Mouse (Mus musculus) spleen, adult 2 months (tissue): ENCODE results near the gene Taf1. TPM values are rescaled to one million over a fixed set of nuclear protein-coding genes. Genes with fewer than 3 reads are reported as not detected.
A peak's percentile ranks its signal among the peaks of the same experiment; 100 is the strongest.

Experiments used
- DNase-seq, 2 experiments: peaks; one replicate each; pipeline versions ENCODE4 v3.0.0 to v3.0.0-alpha.2; 2012 to 2021; ENCODE audit warnings: low spot score in 2 of 2, low read depth in 1 of 2
- H3K27ac ChIP-seq: fragments of 200-500 bp; 2 replicates; pipeline ENCODE4 v1.5.1; 2012; ENCODE audit warnings: low read length, inconsistent platforms; ENCODE audit not compliant: insufficient read depth
- H3K27me3 ChIP-seq: fragments of 200-500 bp; 2 replicates; pipeline ENCODE4 v1.6.1; 2012; ENCODE audit warnings: mild to moderate bottlenecking, moderate library complexity, low read length, inconsistent platforms; ENCODE audit not compliant: control insufficient read depth, insufficient read depth
- H3K36me3 ChIP-seq: fragments of 200-500 bp; 2 replicates; pipeline ENCODE4 v1.6.1; 2012; ENCODE audit warnings: mild to moderate bottlenecking, low read length, inconsistent platforms; ENCODE audit not compliant: control insufficient read depth, insufficient read depth
- H3K4me1 ChIP-seq: fragments of 200-500 bp; 2 replicates; pipeline ENCODE4 v1.6.1; 2011; ENCODE audit warnings: inconsistent platforms; ENCODE audit not compliant: control insufficient read depth, insufficient read depth, insufficient read length
- H3K4me3 ChIP-seq: fragments of 200-500 bp; 2 replicates; pipeline ENCODE4 v1.5.1; 2011; ENCODE audit warnings: mild to moderate bottlenecking, inconsistent platforms; ENCODE audit not compliant: insufficient read depth, insufficient read length; ENCODE audit errors: extremely low read depth
- CTCF ChIP-seq: fragments of 200-500 bp; IDR thresholded peaks from 2 replicates; pipeline ENCODE4 v1.5.1; 2011; ENCODE audit warnings: mild to moderate bottlenecking, inconsistent platforms; ENCODE audit not compliant: insufficient read depth, insufficient read length, insufficient replicate concordance; ENCODE audit errors: extremely low read depth
- POLR2A ChIP-seq: fragments of 200-500 bp; IDR thresholded peaks from 2 replicates; pipeline ENCODE4 v1.6.1; 2011; ENCODE audit warnings: low read depth, low read length, inconsistent platforms
- WGBS: fragments of 180-500 bp; shearing (Covaris S2); methylation state at CpG from one replicate; pipeline ENCODE4 v1.1.7; 2018; 5-methylcytosine and 5-hydroxymethylcytosine counted together
- polyA plus RNA-seq: library from polyadenylated mRNA; depleted of rRNA; stranded (reverse); fragments of >200 nt; gene quantifications from 2 replicates; pipeline ENCODE4 v1.2.3, GENCODE M21; 2012

Taf1 gene
- polyA plus RNA-seq, 1 experiment = 3.0 TPM

DNA sequence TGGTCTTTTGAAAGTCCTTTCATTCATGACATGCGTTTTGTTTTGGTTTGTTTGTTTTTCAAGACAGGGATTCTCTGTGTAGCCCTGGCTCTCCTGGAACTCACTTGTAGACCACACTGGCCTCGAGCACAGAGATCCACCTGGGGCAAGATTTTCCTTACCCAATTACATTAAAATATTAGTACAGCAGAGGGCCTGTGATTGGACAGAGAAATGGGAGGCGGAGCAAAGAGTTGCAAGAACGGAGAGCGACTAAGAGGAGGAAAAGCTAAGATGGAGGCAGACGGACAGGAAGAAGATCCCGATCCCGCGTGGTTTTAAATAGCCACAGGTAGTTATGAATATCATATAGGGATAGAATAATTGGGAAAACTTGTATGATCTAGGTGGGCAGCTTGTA, 5.2 kb upstream of the Taf1 start:
- no peaks in the 10 kb centered on the region for H3K4me1 ChIP-seq
- DNase-seq = peak; percentile 5 to 11
- TF ChIP-seq CTCF (no peak), POLR2A (no peak)
- 62% methylated on average over 9 of the region's 9 CpGs for WGBS
- H3K4me3 ChIP-seq = peak overlapping the region; percentile 40
- no peak overlapping the region for H3K27ac ChIP-seq
- H3K36me3 ChIP-seq = no peaks in the 10 kb centered on the region
- no peaks in the 10 kb centered on the region for H3K27me3 ChIP-seq

DNA sequence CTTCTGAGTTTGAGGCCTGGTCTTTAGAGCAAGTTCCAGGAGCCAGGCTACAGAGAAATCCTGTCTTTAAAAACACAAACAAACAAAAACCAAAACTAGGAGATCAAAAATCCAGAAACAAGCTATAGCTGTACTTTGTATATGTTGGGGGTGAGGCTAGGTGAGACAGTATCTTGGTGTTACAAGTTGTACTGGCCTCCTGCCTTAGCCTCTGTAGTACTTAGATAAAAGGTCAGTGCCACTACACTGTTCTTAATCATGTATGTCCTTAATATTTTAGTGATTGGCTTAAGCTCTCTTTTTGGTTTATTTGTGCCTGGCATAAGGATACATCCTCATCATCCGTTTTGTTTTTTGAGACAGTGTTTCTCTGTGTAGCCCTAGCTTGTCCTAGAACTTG, 52.9 kb downstream of the Taf1 start:
- H3K4me3 ChIP-seq = no peak overlapping the region
- DNase-seq = no peak
- WGBS = 87% methylated on average over 1 of the region's 1 CpGs
- no peaks in the 10 kb centered on the region for H3K36me3 ChIP-seq
- TF ChIP-seq POLR2A (no peak), CTCF (no peak)
- no peaks in the 10 kb centered on the region for H3K27me3 ChIP-seq
- no peak overlapping the region for H3K27ac ChIP-seq
- H3K4me1 ChIP-seq = no peaks in the 10 kb centered on the region

DNA sequence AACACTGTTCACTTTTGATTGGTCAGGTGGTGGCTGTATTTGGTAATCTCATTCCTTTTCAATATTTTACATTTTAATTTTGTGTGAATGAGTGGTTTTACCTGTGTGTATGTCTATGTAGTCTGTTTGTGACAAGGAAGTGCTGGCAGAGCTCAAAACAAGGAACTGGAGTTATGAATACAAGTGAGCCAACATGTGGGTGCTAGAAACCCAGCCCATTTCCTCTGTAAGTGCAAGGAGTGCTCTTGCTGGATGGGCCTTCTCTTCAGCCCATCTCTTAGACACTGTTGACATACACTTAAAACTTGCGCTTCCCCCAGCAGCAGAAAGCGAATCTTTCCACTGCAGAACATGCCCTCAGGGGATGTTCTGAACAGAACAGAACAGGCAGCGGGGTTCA, 83.6 kb downstream of the Taf1 start:
- Histone ChIP-seq H3K4me3 (no peak overlapping the region), H3K36me3 (no peaks in the 10 kb centered on the region), H3K27me3 (no peaks in the 10 kb centered on the region), H3K4me1 (no peaks in the 10 kb centered on the region), H3K27ac (no peak overlapping the region)
- DNase-seq = no peak
- no peak for TF ChIP-seq POLR2A
- no peak for TF ChIP-seq CTCF
- WGBS = 85% methylated on average over 3 of the region's 3 CpGs

DNA sequence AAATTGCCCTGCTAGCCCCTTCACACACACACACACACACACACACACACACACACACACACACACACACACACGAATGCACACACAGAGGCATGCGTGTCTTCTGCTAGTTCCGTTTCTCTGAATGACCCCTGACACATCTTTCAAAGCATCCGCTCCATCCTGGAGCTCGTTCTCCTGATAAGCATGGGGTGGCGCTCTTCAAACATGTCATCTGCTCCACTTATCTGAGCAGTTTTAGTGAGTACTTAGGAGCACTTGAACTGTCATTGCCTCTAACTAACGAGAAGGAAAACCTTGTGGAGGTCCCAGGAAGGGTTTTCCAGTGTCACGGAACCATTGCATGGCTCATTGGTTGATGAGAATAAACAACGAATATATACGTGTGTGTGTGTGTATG, 85.4 kb downstream of the Taf1 start:
- WGBS = 83% methylated on average over 10 of the region's 10 CpGs

DNA sequence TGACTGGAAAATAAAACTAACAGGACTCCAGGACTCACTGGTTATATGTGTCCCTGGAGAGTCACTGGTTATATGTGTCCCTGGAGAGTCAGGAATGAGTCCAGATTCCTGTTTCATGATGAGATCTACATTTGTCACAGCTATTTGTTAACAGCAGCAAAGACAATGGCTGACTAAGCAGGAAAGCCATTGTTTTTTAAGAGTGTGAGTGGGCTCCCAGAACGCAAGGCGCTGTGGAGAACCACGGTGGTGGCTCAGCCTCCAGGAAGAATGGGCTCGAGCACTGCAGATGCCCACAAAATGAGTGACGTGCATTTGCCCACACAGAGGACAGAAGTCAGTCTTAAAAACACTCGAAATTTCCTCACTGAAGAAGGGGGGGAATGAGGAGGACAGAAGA, 87.8 kb downstream of the Taf1 start:
- no peak overlapping the region for H3K4me3 ChIP-seq
- H3K4me1 ChIP-seq = no peaks in the 10 kb centered on the region
- DNase-seq = no peak
- no peaks in the 10 kb centered on the region for H3K36me3 ChIP-seq
- no peak for TF ChIP-seq POLR2A
- no peak for TF ChIP-seq CTCF
- no peak overlapping the region for H3K27ac ChIP-seq
- WGBS = 54% methylated on average over 6 of the region's 6 CpGs
- no peaks in the 10 kb centered on the region for H3K27me3 ChIP-seq

More for the DNA sequence above, 85.4 kb downstream of the Taf1 start:
- no peak for DNase-seq
- Histone ChIP-seq H3K4me3 (no peak overlapping the region), H3K36me3 (no peaks in the 10 kb centered on the region), H3K27ac (no peak overlapping the region), H3K4me1 (no peaks in the 10 kb centered on the region), H3K27me3 (no peaks in the 10 kb centered on the region)
- TF ChIP-seq POLR2A (no peak), CTCF (no peak)

DNA sequence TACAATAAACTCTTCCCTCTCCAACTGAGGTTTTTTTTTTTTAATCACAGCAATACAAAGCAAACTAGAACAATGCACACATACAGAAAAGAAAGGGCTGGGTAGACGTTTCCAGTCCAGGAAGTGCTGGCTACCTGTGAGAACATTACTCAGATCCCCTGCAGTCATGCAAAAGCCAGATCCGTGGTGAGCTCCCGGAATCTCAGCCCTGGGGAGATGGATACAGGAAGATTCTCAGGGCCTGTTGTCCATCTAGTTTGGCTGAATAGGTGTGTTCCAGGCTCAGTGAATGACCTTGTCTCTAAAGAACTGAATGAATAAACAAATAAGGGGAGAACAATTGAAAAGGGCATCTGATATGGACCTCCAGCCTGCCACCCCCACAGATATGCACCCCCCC, 90.0 kb downstream of the Taf1 start:
- TF ChIP-seq POLR2A = no peak
- TF ChIP-seq CTCF = no peak
- no peaks in the 10 kb centered on the region for H3K27me3 ChIP-seq
- WGBS = 57% methylated on average over 3 of the region's 3 CpGs
- H3K27ac ChIP-seq = no peak overlapping the region
- H3K4me3 ChIP-seq = no peak overlapping the region
- H3K4me1 ChIP-seq = no peaks in the 10 kb centered on the region
- no peaks in the 10 kb centered on the region for H3K36me3 ChIP-seq
- no peak for DNase-seq

DNA sequence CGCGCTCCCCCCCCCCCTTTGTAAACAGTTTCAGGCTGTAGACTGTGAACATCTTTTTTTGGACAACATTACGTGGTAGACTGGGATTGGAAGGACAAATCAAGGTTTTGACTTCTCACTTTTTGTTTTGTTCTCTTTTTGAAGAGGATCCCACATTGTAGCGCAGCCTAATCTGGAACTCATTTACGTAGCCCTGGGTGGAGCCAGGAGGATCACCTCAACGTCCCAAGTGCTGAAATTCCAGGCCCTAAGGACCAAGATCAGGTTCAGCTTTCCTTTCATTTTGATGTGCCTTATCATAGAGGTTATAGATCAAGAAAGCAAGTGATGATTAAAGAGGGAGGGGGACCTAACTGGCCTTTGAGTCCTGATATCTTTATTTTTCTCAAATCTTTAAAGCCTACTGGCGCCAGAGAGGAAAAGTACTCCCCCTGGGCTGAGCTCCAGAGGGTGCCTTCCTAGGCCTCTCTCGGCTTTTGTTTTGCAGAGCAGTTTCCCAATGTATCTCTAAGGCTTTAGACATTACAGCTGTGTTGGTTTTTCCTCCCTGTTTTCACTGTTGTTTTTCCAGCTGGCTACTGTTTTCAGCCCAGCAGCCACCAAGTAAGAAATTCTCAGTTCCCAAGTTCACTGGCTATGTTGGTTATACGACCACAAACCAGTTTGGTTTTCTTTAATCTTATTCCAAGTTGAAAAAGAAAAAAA, 104.4 kb downstream of the Taf1 start:
- Histone ChIP-seq H3K36me3 (no peaks in the 10 kb centered on the region), H3K4me3 (no peak overlapping the region), H3K27me3 (no peaks in the 10 kb centered on the region), H3K27ac (no peak overlapping the region), H3K4me1 (no peaks in the 10 kb centered on the region; the same call in 1 of the 2 replicates)
- TF ChIP-seq CTCF (no peak), POLR2A (no peak)
- DNase-seq = no peak
- 72% methylated on average over 8 of the region's 9 CpGs for WGBS
